Mouse (Mus musculus): ENCODE data around the gene Adsl.
A peak's percentile ranks its signal among the peaks of the same experiment; 100 is the strongest.

The Adsl gene

GRCm38 (mm10) chr15:81010114-81010513 is 61.8 kb downstream of the Adsl start:
- DNase-seq, result peak; percentile 33

GRCm38 (mm10) chr15:81011523-81011922 is 63.2 kb downstream of the Adsl start:
- no peak for DNase-seq

DNA sequence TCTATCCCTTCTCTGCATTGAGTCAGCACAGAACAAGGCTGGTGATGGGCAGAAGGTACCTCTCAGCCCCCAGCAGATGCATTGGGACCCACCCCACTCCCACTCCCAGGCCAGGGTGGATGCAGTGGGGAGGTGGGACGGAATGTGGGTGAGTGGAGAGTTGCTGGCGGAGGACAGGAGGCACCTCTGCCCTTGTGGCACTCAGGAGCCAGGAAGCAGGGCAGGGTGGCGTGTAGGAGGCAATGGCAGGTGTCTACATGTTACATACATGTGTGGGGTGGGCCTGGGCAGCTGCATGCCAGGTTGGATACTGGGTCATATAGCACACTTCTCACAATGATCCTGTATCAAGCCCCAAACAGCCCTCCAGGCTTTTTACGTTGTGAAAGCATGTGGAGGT is 64.1 kb downstream of the Adsl start:
- no peak for DNase-seq

DNA sequence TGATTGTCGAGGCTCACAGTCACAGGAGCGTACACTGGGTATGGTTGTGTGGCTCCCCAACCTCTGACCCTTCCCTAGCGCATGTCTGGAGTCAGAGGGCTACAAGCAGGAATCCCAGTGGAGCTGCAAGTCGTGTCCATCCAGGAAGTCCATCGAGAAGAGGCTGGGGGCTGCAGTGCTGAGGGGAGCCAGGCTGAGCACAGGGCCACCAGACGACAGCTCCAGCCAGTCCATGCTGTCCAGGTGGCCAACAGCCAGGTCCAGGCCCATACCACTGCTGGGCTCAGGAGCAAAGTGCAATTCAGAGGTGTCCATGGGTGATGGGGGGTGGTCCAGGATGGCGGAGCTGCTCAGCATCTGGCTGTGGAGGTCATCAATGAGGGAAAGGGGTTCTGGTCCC is 64.9 kb downstream of the Adsl start:
- DNase-seq, result no peak

GRCm38 (mm10) chr15:81015068-81015744 is 66.9 kb downstream of the Adsl start:
- no peak for DNase-seq

DNA sequence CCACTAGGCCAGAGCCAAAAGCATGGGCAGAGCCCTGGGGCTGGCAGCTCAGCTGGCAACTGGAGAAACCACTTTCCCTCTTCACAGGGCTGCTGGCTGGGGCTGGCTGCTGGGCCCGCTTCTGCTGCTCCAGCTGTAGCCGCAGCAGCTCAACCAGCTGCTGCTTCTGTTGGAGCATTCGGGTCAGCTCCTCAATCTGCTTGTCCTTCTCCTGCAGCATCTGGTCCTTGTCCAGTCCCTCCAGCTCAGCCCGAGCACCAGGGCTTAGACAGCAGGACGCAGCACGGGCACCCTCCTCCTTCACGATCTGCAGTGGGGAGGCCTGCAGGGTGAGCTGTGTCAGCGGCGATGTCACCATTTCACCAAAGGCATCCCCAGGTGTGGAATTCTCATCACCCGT is 68.2 kb downstream of the Adsl start:
- DNase-seq, result no peak

DNA sequence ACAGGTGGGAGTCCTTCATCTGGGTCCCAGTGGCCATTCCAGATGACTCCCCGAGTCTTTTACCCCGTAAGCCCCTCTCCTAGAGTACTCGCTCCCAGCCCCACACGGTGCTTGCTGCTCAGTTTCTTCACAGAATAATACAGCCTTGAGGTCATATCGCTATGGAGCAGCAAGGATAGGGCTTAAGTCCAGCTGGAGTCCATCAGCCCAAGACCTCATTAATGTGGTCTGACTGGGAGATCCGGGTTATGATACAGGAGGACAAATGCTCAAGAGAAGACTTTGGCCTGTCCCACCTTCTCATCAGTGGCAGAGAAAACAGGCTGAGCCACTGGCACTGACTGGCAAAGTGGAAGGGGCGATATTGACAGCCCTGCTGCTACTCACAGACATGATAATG is 69.0 kb downstream of the Adsl start:
- DNase-seq, result no peak

All from cerebellum, adult 11-12 months (tissue).